Mouse (Mus musculus) adipocyte (in vitro differentiated cells): ENCODE data around the gene Gm21954.

Experiments
- DNase-seq: peaks from one replicate; pipeline ENCODE4 v3.0.0-alpha.2; 2016; ENCODE audit warnings: low spot score

Gene Gm21954

GRCm38 (mm10) chr3:55462904-55463668 lies 8.9 kb downstream of the Gm21954 start:
- DNase-seq, result no peak

GRCm38 (mm10) chr3:55461685-55462655 lies 10.0 kb downstream of the Gm21954 start:
- DNase-seq, result no peak

- DNase-seq, result no peak
Measured at GRCm38 (mm10) chr3:55461092-55461491, 10.9 kb downstream of the Gm21954 start.

GRCm38 (mm10) chr3:55452464-55452863 lies 19.5 kb downstream of the Gm21954 start:
- DNase-seq, result no peak

- no peak for DNase-seq
Measured at GRCm38 (mm10) chr3:55451877-55452276, 20.1 kb downstream of the Gm21954 start.

GRCm38 (mm10) chr3:55451035-55451434 lies 21.0 kb downstream of the Gm21954 start:
- no peak for DNase-seq

GRCm38 (mm10) chr3:55449148-55449547 lies 22.9 kb downstream of the Gm21954 start:
- DNase-seq, result no peak

- DNase-seq, result peak; percentile 85
Measured at GRCm38 (mm10) chr3:55447486-55448460, 24.2 kb downstream of the Gm21954 start.

- no peak for DNase-seq
Measured at GRCm38 (mm10) chr3:55446681-55447080, 25.3 kb downstream of the Gm21954 start.

- DNase-seq, result no peak
Measured at GRCm38 (mm10) chr3:55443725-55444124, 28.3 kb downstream of the Gm21954 start.

- DNase-seq, result no peak
Measured at GRCm38 (mm10) chr3:55443271-55443670, 28.7 kb downstream of the Gm21954 start.

GRCm38 (mm10) chr3:55442012-55442645 lies 29.9 kb downstream of the Gm21954 start:
- DNase-seq, result peak; percentile 20

- DNase-seq, result no peak
Measured at GRCm38 (mm10) chr3:55440342-55440741, 31.7 kb downstream of the Gm21954 start.

GRCm38 (mm10) chr3:55438824-55439446 lies 33.1 kb downstream of the Gm21954 start:
- no peak for DNase-seq

GRCm38 (mm10) chr3:55434276-55434675 lies 37.7 kb downstream of the Gm21954 start:
- DNase-seq, result no peak

GRCm38 (mm10) chr3:55431223-55431622 lies 40.8 kb downstream of the Gm21954 start:
- no peak for DNase-seq

GRCm38 (mm10) chr3:55430022-55430549 lies 41.9 kb downstream of the Gm21954 start:
- DNase-seq, result no peak

GRCm38 (mm10) chr3:55423640-55424397 lies 48.2 kb downstream of the Gm21954 start:
- DNase-seq, result no peak

- DNase-seq, result no peak
Measured at GRCm38 (mm10) chr3:55420436-55421083, 51.5 kb downstream of the Gm21954 start.
